Mouse (Mus musculus) megakaryocyte progenitor cell, adult 5-6 weeks (primary cell): ENCODE data around the gene Gcnt7. TPM values are rescaled to one million over a fixed set of nuclear protein-coding genes. Genes with fewer than 3 reads are reported as not detected.

Source experiments
- ATAC-seq: replicated peaks from 2 replicates; pipeline ENCODE4 v1.8.0; 2016; ENCODE audit warnings: mild to moderate bottlenecking, moderate TSS enrichment, inconsistent platforms; ENCODE audit not compliant: poor library complexity
- total RNA-seq, 2 experiments: library from RNA; stranded (forward) in 1 of 2; stranded (reverse) in 1 of 2; fragments of 157-497, 149-512 nt in 1 of 2; fragments of 200-1000 nt in 1 of 2; gene quantifications; 2 replicates each; pipeline versions ENCODE4 v1.2.3 to v1.2.4; 2015 to 2017

Gcnt7 gene
- total RNA-seq (2015) (not detected in 2 replicates), total RNA-seq (2017) (0.07 TPM in 1 of 2 replicates, not detected in the other)

DNA sequence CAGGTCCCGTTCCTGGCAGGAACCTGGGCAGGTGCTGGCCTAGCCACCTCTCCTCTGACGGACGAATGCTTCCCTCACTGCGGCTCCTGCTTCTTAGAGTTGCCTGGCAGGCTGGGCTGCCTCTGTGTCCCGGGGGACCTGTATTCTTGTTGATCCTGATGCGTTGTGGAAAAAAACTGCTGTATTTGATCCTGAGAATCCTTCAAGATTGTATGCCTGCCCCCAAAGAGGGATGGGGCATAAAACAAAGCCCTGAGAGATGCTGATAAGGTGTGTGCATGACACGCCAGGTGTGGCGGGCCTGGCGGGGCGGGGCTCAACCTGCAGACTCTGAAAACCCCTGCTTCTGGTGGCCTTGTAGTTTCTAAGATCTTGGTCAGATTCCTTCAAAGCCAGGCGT, at the start of gene Gcnt7:
TSS of gene Gcnt7 (minus strand) at position 101 of the 400 bp plus-strand sequence.
- ATAC-seq: no peak

DNA sequence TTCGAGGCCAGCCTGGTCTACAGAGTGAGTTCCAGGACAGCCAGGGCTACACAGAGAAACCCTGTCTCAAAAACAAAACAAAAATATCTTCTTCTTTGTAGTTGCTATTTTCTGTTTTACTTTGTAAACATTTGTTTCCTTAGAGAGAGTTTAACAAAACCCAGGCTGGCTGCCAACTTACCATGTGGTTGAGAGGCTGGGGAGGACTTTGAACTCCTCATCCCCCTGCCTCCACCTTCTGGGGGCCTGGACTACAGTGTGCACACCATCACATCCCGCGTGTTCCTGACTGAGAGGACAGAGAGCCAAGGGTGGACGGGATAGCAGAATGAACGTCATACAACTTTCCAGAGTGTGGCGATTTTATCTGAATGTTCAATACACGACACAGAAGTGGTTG, 47.7 kb upstream of the Gcnt7 start:
- ATAC-seq: no peak

DNA sequence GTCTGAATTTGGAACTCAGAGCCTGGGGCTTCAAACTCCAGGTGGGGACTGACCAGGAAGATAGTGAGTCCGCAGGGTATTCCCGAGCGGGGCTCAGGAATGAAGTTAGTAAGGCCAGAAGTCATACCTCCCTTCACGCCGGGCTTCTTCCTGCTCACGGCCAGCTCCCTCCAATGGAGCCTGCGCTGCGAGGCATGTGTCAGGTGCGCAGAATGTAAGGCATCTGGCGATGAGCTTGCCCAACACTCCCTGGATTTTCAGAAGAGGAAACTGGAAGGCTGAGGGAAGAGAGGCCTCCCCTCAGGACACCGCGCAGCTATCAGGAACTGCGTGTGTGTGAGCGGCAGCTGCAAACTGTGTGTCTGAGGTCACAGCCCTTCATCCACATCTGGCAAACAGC, 43.8 kb upstream of the Gcnt7 start:
- ATAC-seq: no peak

DNA sequence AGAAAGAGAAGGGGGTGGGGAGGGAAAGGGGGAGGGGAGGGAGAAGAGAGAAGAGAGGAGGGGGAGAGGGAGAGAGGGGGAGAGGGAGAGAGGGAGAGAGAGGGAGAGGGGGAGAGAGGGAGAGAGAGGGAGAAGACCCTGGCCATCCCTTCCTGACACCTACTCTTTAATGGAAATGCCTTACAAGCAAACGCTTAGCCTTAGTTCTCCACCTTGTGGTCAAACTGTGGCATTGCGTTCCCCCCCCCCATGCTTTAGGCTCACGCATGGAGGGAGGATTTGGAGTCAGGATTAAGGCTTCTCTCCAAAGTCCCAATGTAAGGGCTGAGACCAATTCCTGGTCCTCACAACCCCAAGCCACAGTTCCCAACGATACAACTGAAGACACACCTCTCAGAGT, 42.9 kb upstream of the Gcnt7 start:
- peak; percentile 83 for ATAC-seq

DNA sequence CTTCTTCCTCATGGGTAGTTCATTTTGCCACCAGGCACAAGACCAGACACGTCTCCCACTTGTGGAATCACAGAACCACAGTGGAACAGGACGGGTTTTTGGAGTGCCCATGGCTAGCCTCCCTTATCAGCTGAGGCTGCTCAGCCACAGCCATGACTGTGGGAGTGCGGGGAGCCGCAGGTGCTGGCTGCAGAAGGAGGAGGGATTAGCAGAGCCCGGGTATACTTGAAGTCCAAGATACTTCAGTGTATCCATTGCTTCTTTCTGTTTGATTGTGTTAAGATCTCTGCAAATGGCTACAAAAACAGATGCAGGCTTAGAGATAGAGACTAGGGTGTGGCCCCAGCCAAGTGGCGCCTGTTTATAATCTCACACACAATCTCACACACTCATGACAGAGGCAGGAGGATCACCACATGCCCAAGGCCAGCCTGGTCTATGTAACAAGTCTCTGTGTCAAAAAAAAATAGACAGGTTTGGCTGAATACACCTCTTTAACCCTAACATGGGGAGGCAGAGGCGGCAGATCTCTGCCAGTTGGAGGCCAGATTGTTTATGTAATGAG, 42.4 kb upstream of the Gcnt7 start:
- ATAC-seq: peak; percentile 75

DNA sequence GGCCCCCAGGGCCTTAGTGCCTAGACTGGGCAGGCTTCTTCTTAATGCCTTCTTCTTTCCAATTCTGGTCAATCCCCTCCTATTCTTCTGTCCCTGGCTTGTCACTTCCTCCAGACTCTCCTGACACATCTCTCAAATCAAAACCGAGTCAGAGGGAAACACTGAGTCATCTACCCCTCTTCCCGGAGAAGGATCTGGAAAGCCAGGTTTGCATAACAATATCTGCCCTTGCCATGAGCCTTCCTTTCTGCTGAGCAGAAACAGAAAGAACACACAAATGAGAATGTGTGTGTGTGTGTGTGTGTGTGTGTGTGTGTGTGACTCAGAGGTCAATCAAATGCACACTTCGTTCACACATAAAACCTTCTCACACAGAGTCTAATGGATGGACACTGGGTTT, 40.4 kb upstream of the Gcnt7 start:
- ATAC-seq: no peak

DNA sequence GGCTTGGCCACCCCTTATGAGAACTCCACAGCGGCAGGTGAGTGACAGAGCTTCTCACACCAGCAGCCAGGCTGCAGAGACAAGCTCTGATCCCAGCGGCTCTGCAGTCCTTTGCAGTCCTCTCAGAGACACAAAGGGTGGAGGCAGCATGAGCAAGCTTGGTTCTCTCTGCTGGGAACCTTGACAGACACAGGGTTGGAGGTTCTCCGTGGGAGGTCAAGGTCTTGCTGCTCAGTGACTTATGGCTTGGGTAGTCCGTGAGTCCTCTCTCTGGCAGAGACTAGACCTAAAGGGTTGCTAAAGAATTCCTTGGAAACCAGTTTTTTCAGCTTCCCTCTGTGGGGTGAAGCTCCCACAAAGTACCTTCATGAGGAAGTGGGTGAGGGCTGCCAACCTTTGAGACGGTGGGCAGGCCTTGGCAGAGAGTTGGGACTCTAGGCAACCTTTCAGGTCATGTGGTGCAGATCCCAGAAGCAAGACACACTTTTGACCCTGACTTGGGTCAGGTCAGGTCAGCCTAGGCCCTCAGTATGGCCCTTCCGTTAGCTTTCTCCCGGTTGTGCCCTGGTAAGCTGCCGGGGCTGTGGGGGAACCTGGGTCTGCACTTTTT, 38.4 kb upstream of the Gcnt7 start:
- ATAC-seq: no peak

DNA sequence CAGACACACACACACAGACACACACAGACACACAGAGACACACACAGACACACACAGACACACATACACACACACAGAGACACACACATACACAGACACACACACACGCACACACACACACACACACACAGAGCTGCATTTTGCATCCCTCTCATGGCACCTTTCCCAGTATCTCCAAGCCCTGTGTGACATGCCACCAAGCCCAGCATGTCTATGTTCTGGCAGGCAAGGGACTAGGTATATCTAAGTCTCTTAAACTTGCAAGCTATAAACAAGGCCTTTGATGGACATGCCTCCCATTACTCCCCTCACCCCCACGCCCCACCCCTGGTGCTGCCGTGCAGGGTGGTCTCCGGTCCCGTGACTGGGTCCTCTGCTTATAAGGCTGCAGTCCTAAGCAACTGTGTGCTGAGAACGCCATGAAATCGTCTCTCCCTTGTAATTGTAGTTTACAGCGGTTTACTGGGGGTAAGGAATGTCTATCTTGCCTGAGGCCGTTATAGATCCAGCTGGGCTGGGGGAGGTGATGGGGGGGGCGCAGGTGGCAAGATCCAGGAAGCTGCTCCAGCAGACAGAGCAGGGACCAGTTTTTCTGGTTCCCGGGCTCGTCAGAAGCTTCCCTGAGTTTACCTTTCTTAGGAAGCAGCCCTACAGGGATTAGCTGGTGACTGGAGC, 26.4 kb upstream of the Gcnt7 start:
- ATAC-seq: no peak

DNA sequence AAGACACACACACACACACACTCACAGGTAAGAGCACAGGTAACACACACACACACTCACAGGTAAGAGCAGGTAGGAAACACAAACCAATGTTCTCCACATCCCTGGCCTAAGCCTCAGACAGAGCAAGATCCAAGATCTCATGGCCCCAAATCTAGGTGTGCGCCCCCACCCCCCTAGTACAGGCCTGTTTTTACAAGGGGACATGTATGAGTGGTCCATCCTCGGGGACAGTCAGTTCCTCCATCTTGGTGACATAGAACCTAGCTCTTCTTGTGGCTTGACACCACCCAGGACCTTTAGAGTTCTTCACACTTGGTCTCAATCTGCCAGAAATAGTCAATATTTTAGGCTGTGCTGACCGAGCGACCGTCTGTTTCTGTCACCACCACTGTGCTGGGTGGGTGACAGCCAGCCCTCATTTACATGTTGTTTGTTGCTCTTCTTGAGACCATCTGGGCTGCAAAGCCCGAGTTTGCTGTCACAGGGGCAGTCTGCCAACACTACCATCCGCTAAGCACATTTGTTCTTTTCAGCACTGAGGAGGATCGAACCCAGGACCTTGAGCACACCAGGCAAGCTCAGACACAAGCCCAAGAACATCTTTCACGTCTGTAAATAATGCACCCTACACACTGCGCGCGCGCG, 25.5 kb upstream of the Gcnt7 start:
- no peak for ATAC-seq

DNA sequence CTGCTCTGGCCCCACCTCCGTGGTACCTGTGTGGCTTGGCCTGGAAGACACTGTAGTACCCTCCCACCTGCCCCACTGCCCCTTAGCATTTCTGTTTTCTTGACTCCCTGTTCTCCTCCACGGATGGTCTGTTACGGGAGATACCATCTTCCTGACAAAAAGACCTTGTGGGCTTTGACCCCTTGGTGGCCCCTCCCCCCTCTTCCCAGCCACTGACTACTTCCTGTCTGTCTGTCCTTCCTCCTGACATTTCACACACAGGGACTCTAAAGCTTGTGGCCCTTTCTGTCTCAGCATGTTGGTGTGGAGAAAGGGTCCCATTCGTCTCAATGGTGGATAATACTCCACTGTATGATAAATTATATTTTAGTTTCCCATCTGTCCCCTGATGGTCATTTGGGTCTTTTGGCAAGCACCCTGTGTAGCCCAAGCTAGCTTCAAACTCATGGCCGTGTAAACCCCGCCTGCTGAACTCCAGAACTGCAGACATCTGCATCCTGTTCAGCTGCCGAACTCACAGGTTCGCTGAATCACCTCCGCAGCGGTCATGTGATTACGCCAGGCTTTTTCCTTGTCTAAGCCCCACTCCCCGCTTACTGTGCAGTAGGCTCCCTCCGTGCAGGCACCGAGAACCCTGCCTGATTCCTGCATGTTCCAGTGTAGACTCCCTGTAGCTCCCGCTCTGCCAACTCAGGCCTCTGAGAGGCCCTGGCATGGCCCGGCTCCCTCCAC, 23.4 kb upstream of the Gcnt7 start:
- ATAC-seq: peak; percentile 70

DNA sequence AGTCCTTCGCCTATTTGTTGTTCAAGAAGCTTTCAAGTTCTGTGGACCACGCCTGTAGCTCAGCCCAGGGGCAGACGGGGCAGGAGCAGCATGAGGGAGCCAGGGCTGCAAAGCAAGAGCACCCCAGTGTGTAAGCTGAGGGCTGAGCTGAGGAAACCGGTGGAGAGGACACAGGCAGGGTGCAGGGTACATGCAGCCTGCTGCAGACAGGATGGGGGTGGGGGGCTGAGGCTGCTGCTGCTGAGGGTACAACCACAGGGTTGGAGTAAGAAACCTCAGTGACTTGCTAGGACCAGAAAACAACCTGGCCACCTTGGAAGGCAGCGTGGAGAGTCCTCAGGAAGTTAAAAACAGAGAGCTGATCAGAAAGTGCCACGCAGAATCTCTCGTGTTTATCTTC, 21.9 kb upstream of the Gcnt7 start:
- ATAC-seq: no peak

DNA sequence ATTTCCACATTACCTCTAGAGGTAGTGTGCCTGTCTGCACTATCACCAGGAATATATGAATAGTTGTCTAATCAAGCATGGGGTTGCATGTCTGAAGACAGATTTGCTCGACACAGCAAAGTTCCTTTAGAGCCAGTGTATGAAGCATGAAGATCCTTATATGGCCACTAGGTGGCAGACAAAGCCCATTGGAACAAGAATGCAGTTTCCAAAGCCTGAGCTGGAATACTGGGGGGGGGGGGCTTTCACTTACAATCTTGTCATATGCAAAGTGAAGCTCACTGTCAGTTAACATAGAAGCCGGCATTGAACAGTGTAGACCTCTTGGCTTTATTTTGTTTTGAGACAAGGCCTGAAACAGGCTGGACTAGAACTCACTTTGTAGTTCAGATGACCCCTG, 19.5 kb upstream of the Gcnt7 start:
- peak; percentile 56 for ATAC-seq

DNA sequence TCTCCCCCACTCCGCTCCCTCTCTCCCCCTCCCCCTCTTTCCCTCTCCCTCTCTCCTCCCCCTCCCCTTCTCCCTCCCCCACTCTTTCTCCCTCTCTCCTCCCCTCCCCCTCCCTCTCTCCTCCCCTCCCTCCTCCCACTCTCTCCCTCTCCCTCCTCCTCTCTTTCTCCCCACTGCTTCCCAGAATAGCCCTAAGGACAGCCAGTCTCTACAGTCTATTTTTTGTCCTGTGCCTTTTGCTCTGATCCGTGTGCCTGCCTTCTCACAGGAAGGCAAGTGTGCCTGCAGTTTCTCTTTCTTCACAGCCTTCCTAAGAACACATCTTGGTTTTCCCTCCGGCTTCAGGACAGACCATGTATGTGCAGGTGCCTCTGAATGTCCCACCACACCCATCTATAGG, 19.0 kb upstream of the Gcnt7 start:
- no peak for ATAC-seq

DNA sequence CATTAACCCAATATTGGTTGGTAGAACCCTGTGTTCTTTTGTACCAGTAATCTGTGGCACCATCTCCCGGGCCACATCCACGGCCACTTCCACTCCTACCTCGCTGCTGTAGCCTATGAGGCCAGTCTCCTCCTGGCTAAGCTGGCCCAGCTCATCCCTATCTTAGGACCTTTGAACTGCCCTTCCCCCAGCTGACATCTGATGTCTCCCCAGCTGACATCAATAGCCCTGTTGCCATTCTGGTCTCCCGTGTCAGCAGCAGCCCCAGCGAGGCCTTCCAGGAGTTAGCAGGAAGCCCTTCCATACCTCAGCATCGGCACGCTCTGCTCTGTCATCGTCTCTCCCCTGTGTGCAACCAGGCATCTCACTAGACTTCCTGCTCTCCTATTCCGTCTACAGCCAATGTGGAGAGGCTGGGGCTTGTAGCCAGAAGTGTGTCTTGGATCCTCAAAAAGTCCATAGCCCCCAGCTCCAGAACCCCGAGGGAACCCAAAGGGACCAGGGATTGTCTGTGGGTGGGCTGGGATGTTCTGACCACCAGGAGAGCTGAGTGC, 18.4 kb upstream of the Gcnt7 start:
- ATAC-seq: no peak

DNA sequence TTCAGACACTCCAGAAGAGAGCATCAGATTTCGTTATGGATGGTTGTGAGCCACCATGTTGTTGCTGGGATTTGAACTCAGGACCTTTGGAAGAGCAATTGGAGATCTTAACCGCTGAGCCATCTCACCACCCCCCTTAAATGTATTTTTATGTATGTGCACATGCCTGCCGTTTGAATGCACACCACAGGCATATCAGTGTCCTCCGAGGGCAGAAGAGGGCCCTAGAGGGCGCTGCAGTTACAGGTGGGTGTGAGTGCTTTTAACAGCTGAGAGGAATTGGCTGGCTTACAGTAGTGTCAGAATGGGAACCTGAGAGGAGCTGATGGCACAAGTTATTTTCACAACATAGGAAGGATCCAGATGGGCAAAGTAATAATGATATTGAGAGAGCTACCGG, 16.6 kb upstream of the Gcnt7 start:
- peak; percentile 77 for ATAC-seq

DNA sequence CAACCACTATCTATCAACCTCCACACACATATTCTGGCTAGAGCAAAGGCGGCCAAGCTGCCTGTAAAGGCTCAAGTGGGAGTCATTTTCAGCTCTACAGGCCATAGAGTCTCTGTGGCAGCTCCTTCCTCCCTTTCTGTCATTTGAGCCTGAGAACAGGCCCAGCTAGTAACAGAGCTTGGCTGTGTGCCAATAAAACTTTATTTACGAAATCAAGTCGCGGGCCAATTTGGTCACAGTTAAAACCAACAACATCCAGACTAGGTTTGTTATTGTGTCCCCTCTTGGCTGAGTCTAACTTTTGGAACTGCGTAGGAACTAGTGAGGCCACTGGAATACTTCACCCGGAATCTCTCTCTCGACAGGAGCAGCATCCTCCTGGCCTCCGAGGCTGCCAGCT, 15.2 kb upstream of the Gcnt7 start:
- no peak for ATAC-seq

DNA sequence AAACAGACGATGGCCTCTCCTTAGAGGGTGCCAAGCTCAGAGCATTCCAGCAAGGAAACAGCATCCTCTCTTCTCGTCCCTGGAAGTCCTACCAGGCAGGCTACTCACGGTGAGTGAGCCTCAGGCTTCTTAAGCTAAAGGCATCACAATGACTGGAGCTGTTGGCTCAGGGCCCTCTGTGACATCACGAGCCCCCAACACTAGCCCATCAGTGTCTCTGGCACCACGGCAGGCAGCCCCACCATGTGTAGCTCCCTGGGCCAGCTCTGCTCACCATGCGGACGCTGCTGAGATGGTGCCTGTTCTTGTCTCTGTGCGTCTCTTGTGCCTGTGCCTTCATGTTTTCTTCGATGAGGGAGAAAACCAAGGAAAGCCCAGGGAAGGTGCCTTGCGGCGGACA, 13.9 kb upstream of the Gcnt7 start, which contains the start of gene Fam209:
TSS of gene Fam209 (plus strand) at position 203 of the 400 bp plus-strand sequence.
- no peak for ATAC-seq

DNA sequence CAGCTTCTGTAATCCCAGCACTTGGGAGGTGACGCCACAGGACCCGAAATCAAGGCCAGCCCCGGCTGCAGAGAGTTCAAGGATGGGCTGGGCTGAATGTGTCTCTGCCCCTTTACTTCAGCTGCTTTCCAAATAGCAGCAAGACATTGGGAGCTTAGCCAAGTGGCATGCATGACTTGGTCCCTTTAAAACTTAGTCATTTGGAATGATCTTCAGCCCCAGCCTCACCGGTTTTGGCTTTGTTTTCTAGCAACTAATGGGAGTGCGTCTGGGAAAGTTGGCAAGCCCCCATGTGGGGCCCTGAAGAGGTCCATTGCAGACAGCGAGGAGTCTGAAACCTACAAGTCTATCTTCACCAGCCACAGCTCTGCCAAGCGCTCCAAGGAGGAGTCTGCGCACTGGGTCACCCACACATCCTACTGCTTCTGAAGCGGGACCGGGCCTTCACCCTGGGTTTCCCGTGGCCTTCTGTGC, 10.0 kb upstream of the Gcnt7 start:
- ATAC-seq: no peak

DNA sequence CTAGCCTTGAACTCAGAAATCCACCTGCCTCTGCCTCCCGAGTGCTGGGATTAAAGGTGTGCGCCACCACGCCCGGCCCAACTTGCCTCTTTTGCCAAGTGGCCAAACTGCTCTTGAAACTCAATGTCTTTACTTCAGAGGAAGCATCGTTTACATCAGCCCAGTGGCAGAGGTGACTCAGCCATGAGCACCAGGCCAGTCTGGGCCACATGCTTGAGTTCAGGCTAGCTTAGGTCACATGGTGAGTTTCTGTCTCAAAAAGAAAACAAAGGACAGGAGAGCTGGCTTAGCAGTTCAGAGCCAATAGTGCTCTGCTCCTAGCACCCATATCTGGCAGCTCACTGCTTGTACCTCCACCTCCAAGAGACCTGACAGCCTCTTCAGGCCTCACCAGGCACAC, 8.8 kb upstream of the Gcnt7 start:
- no peak for ATAC-seq

DNA sequence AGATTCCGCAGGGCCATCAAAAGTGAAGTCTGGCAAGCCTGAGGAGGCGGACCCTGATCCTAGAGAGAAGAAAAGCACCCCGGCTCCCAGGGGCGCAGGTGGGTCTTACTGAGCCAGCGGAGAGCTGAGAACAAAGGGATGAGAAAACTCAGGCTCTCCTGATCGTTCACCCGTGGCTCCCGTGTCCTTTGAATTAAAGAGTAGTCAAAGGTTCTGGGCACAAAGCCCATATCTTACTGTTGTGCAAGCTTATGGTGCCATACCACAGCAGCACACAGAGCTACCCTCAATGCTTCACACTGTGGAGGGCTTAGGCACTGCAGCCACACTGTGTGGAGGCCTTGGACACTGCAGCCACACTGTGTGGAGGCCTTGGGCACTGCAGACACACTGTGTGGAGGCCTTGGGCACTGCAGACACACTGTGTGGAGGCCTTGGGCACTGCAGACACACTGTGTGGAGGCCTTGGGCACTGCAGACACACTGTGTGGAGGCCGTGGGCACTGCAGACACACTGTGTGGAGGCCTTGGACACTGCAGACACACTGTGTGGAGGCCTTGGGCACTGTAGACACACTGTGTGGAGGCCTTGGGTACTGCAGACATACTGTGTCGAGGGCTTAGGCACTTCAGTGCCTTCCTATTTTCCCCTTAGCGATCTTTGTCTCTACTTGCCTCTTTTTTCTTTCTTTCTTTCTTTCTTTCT, 8.2 kb upstream of the Gcnt7 start:
- 0 out of 2 replicates have a peak, but pooled peaks have one; percentile 30 for ATAC-seq
